Mouse (Mus musculus): Measurements from ENCODE around the gene Sh3bgrl2. TPM values are rescaled to one million over a fixed set of nuclear protein-coding genes. Genes with fewer than 3 reads are reported as not detected.

The Sh3bgrl2 gene
- polyA plus RNA-seq, 1 experiment: 7.3 TPM

GRCm38 (mm10) chr9:83634703-83635102 lies 86.6 kb downstream of the Sh3bgrl2 start:
- WGBS: 67% methylated on average over 3 of the region's 3 CpGs
- Histone ChIP-seq H3K4me3 (replicated peaks; ENCODE audit: extremely low read depth, low read depth, low read length) (no peak overlapping the region), H3K4me1 (ENCODE audit: control insufficient read depth, insufficient read depth, low read length) (no peaks in the 10 kb centered on the region)
- no peak for DNase-seq
- TF ChIP-seq POLR2A (IDR thresholded peaks at IDR 0.05; ENCODE audit: borderline replicate concordance, extremely low read depth, low read depth, low read length) (no peak), CTCF (IDR thresholded peaks at IDR 0.05; ENCODE audit: insufficient read depth, low read length) (no peak)

GRCm38 (mm10) chr9:83635997-83636396 lies 87.9 kb downstream of the Sh3bgrl2 start:
- WGBS: 28% methylated on average over 7 of the region's 7 CpGs

GRCm38 (mm10) chr9:83643139-83643538 lies 95.0 kb downstream of the Sh3bgrl2 start:
- H3K4me3 ChIP-seq (replicated peaks; ENCODE audit: extremely low read depth, low read depth, low read length): no peak overlapping the region
- TF ChIP-seq CTCF (IDR thresholded peaks at IDR 0.05; ENCODE audit: insufficient read depth, low read length) (no peak), POLR2A (IDR thresholded peaks at IDR 0.05; ENCODE audit: borderline replicate concordance, extremely low read depth, low read depth, low read length) (no peak)
- WGBS: 39% methylated on average over 4 of the region's 4 CpGs
- H3K4me1 ChIP-seq (ENCODE audit: control insufficient read depth, insufficient read depth, low read length): no peaks in the 10 kb centered on the region
- DNase-seq: no peak

More at GRCm38 (mm10) chr9:83635997-83636396, 87.9 kb downstream of the Sh3bgrl2 start:
- H3K4me3 ChIP-seq (replicated peaks; ENCODE audit: extremely low read depth, low read depth, low read length): no peak overlapping the region
- no peak for TF ChIP-seq CTCF (IDR thresholded peaks at IDR 0.05; ENCODE audit: insufficient read depth, low read length)
- no peak for TF ChIP-seq POLR2A (IDR thresholded peaks at IDR 0.05; ENCODE audit: borderline replicate concordance, extremely low read depth, low read depth, low read length)
- no peak for DNase-seq
- no peaks in the 10 kb centered on the region for H3K4me1 ChIP-seq (ENCODE audit: control insufficient read depth, insufficient read depth, low read length)

DNA sequence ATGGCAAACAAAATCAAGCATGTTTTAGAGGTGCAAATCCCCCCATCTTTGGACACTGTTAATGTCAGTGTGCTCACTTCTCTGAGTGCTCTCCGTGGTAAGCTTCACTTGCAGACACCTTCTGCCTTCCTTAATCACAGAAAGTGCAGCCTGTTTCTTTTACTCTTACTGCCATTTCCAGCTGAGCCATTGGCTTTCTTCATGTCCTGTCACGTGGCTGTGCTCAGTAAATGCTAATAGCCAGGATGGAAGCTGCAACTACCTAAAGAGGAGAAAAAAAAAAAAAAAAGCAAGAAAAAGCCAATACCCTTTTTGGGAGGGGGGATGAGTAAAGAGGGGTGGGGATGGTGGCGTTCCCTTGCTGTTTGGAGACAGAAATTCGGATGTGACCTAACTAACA lies 95.7 kb downstream of the Sh3bgrl2 start:
- TF ChIP-seq POLR2A (IDR thresholded peaks at IDR 0.05; ENCODE audit: borderline replicate concordance, extremely low read depth, low read depth, low read length): no peak
- no peak for TF ChIP-seq CTCF (IDR thresholded peaks at IDR 0.05; ENCODE audit: insufficient read depth, low read length)
- Histone ChIP-seq H3K4me1 (ENCODE audit: control insufficient read depth, insufficient read depth, low read length) (no peaks in the 10 kb centered on the region), H3K4me3 (replicated peaks; ENCODE audit: extremely low read depth, low read depth, low read length) (no peak overlapping the region)
- 61% methylated on average over 4 of the region's 4 CpGs for WGBS
- no peak for DNase-seq

DNA sequence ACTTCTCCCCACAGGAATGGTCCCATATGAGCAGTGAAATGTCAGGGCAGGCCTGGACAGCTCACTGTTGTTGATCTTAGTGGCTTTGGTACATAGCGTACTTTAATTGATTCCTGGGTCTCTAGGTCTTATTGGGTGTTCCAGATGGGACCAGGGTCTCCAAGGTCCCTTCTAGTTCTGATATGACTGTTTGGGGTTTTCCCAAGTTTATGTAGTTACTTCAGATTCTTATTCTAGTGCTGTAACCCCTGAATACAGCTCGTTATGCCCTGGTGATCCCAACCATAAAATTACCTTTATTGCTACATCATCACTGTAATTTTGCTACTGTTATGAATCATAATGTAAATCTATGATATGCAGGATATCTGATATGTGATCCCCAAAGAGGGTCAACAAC lies 98.1 kb downstream of the Sh3bgrl2 start:
- 82% methylated on average over 2 of the region's 2 CpGs for WGBS
- Histone ChIP-seq H3K4me1 (ENCODE audit: control insufficient read depth, insufficient read depth, low read length) (no peaks in the 10 kb centered on the region), H3K4me3 (replicated peaks; ENCODE audit: extremely low read depth, low read depth, low read length) (no peak overlapping the region)
- no peak for TF ChIP-seq POLR2A (IDR thresholded peaks at IDR 0.05; ENCODE audit: borderline replicate concordance, extremely low read depth, low read depth, low read length)
- no peak for TF ChIP-seq CTCF (IDR thresholded peaks at IDR 0.05; ENCODE audit: insufficient read depth, low read length)
- DNase-seq: no peak

DNA sequence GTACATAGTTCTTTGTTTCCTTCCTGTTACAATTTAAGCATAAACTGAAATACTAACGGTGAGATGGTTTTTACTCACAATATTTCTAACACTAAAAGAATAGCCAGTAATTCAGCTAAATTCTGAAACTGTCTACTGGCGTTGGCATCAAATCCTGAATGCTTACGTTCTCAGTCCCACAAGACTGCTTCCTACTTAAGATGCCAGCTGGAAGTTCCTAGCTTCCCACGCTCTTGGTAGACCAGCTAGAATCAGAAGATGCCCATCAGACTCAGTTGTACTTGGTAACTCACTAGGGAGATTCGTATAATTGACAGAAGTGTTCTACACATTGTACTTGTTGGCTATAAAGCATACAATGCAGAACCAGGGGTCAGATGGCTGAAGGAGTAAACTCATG lies 98.6 kb downstream of the Sh3bgrl2 start:
- DNase-seq: no peak
- TF ChIP-seq POLR2A (IDR thresholded peaks at IDR 0.05; ENCODE audit: borderline replicate concordance, extremely low read depth, low read depth, low read length) (no peak), CTCF (IDR thresholded peaks at IDR 0.05; ENCODE audit: insufficient read depth, low read length) (no peak)
- Histone ChIP-seq H3K4me1 (ENCODE audit: control insufficient read depth, insufficient read depth, low read length) (no peaks in the 10 kb centered on the region), H3K4me3 (replicated peaks; ENCODE audit: extremely low read depth, low read depth, low read length) (no peak overlapping the region)
- WGBS: 80% methylated on average over 5 of the region's 5 CpGs

GRCm38 (mm10) chr9:83647919-83648705 lies 100.0 kb downstream of the Sh3bgrl2 start:
- no peak overlapping the region for H3K4me3 ChIP-seq (replicated peaks; ENCODE audit: extremely low read depth, low read depth, low read length)
- H3K4me1 ChIP-seq (ENCODE audit: control insufficient read depth, insufficient read depth, low read length): no peaks in the 10 kb centered on the region
- TF ChIP-seq CTCF (IDR thresholded peaks at IDR 0.05; ENCODE audit: insufficient read depth, low read length) (no peak), POLR2A (IDR thresholded peaks at IDR 0.05; ENCODE audit: borderline replicate concordance, extremely low read depth, low read depth, low read length) (no peak)
- no peak for DNase-seq
- 31% methylated on average over 7 of the region's 7 CpGs for WGBS

DNA sequence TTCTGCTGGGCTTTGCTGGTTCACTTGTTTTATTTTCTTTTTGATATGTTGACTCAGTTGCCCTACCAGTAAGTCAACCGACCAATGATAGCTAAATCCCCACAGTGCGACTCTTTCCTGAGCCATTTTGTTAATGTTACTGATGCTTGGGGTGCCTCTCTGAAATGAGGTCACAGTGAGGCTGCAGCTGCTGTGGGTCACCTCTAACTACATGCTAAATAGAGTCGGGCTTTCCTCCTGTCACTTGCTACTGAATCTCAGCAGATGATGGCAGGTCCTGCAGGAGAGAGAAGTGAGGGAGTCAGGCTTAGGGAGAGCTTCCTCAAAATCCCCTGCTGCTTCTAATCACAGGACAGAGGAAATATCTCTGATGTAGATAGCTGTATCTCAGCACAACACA lies 100.6 kb downstream of the Sh3bgrl2 start:
- TF ChIP-seq POLR2A (IDR thresholded peaks at IDR 0.05; ENCODE audit: borderline replicate concordance, extremely low read depth, low read depth, low read length) (no peak), CTCF (IDR thresholded peaks at IDR 0.05; ENCODE audit: insufficient read depth, low read length) (no peak)
- no peak for DNase-seq
- 35% methylated on average over 3 of the region's 3 CpGs for WGBS
- Histone ChIP-seq H3K4me1 (ENCODE audit: control insufficient read depth, insufficient read depth, low read length) (no peaks in the 10 kb centered on the region), H3K4me3 (replicated peaks; ENCODE audit: extremely low read depth, low read depth, low read length) (no peak overlapping the region)

DNA sequence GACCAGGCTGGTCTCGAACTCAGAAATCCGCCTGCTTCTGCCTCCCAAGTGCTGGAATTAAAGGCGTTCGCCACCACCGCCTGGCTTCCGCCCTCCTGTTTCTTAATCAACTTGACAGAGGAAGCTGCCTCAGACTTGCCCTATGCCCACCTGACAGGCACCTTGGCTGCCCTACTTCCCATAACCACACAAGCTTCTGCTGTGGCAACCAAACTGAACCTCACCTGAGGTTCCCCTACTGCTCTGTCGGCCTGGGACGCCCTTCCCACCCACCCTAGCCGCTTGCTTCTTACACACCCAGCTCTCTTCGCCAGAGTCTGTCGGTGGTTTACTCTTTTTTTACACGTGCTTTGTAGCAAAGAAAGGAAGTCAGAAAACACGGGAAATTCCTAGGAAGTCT lies 103.9 kb downstream of the Sh3bgrl2 start:
- H3K4me3 ChIP-seq (replicated peaks; ENCODE audit: extremely low read depth, low read depth, low read length): no peak overlapping the region
- no peak for DNase-seq
- WGBS: 64% methylated on average over 13 of the region's 13 CpGs

GRCm38 (mm10) chr9:83652590-83653172 lies 104.6 kb downstream of the Sh3bgrl2 start:
- no peak for DNase-seq
- TF ChIP-seq CTCF (IDR thresholded peaks at IDR 0.05; ENCODE audit: insufficient read depth, low read length): peak; percentile 53
- no peak for TF ChIP-seq POLR2A (IDR thresholded peaks at IDR 0.05; ENCODE audit: borderline replicate concordance, extremely low read depth, low read depth, low read length)
- Histone ChIP-seq H3K4me1 (ENCODE audit: control insufficient read depth, insufficient read depth, low read length) (no peaks in the 10 kb centered on the region), H3K4me3 (replicated peaks; ENCODE audit: extremely low read depth, low read depth, low read length) (no peak overlapping the region)
- 34% methylated on average over 15 of the region's 15 CpGs for WGBS

More for the DNA sequence above, 103.9 kb downstream of the Sh3bgrl2 start:
- no peaks in the 10 kb centered on the region for H3K4me1 ChIP-seq (ENCODE audit: control insufficient read depth, insufficient read depth, low read length)
- TF ChIP-seq CTCF (IDR thresholded peaks at IDR 0.05; ENCODE audit: insufficient read depth, low read length): no peak
- no peak for TF ChIP-seq POLR2A (IDR thresholded peaks at IDR 0.05; ENCODE audit: borderline replicate concordance, extremely low read depth, low read depth, low read length)

Data from lung, adult 2 months (tissue).